Comparison of ENCODE assay signal across 8 mouse cellular contexts in the genomic region with DNA sequence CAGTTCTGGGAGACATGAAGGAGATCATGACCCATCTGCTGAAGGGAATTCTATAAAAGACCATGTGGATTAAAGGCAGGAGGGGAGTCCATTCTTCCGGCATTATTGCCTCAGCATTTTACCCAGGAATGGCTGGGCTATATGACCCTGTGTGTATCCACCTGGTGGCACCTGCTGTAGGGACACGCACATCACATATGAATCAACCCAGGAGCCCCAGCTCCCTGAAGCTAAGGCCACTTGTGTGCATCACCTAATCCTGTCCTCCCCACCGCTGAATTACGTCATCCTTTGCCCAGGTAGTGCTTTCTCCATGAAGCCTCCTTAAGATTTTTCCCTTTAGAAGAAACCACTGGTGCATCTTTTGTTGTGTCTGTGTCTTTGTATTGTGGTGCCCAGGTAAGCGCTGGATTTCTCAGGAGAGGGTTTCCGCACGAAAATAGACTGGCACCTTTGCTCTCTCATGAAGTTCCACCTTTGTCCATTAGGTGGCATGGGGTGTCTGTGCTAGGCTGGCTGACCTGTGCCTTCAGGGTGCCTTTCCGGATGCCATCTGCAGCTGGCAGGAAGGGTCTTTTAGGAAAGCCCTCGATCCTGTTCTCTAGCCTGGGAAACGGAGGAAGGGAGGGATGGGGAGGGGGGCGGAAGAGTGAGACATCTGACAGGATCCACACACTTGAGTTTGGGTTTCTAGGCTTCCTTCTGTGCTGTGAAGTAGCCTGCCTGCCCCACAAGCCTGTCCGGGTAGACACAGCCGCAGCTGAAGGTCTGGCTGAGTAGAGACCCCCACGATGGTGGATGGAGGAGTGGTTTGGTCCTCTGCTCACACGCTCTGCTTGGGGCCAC. TPM values are rescaled to one million over a fixed set of nuclear protein-coding genes. Genes with fewer than 3 reads are reported as not detected.
A peak's percentile ranks its signal among the peaks of the same experiment; 100 is the strongest.
DNase-seq lines count a peak whose midpoint lies in the region; ATAC-seq lines count a peak whose summit lies in the region.
"Had no signal": no experiment of that assay in that cellular context is flagged by ENCODE, and none has a peak within 500 bp of the region (broad histone marks: within the 10 kb centered on the region; RNA-seq: fewer than 3 reads in every experiment).

No protein-coding gene starts in this region.

- H3K36me3 ChIP-seq in forebrain, embryonic 10.5 days (replicated peaks), result no peaks in the 10 kb centered on the region
- no peaks in the 10 kb centered on the region for H3K36me3 ChIP-seq in hindbrain, embryonic 10.5 days

- WGBS in forebrain, embryonic 10.5 days, result 32% methylated on average over 15 of the region's 15 CpGs
- 34% methylated on average over 15 of the region's 15 CpGs for WGBS in hindbrain, embryonic 10.5 days

- peak overlapping the region; percentile 74 for H3K27ac ChIP-seq in forebrain, embryonic 10.5 days
- H3K27ac ChIP-seq in hindbrain, embryonic 10.5 days, result peak overlapping the region; percentile 60
- H3K27ac ChIP-seq: macrophage had no signal

- H3K4me1 ChIP-seq in forebrain, embryonic 10.5 days, result peaks cover 34% of the 10 kb centered on the region
- H3K4me1 ChIP-seq in hindbrain, embryonic 10.5 days (replicated peaks), result peaks cover 45% of the 10 kb centered on the region

- H3K9me3 ChIP-seq in forebrain, embryonic 10.5 days, result no peaks in the 10 kb centered on the region
- no peaks in the 10 kb centered on the region for H3K9me3 ChIP-seq in hindbrain, embryonic 10.5 days

- ATAC-seq in megakaryocyte, adult 5-6 weeks (ENCODE audit: poor library complexity, severe bottlenecking), result peak; percentile 77

- H3K4me3 ChIP-seq in forebrain, embryonic 10.5 days, result no peak overlapping the region
- no peak overlapping the region for H3K4me3 ChIP-seq in hindbrain, embryonic 10.5 days

- H3K27me3 ChIP-seq in forebrain, embryonic 10.5 days (ENCODE audit: poor library complexity, severe bottlenecking), result peaks cover 21% of the 10 kb centered on the region
- peaks cover 5% of the 10 kb centered on the region; the same call in 1 of the 2 replicates for H3K27me3 ChIP-seq in hindbrain, embryonic 10.5 days (ENCODE audit: insufficient read depth, poor library complexity, severe bottlenecking)

- peak; percentile 51 for DNase-seq in Muller cell, postnatal 12 days (ENCODE audit: inconsistent ontology term)
- DNase-seq in c-Kit-positive CD71-positive TER-119-negative erythroid progenitor cells, embryonic 14.5 days (ENCODE audit: low read depth), result peak; percentile 67
- peak; percentile 67 for DNase-seq in forebrain, embryonic 10.5 days (ENCODE audit: extremely low spot score, low spot score)
- peak; percentile 69 for DNase-seq in hindbrain, embryonic 10.5 days (ENCODE audit: low spot score)
- DNase-seq in layer of hippocampus, postnatal 14 days (ENCODE audit: low spot score in 2 of 2), result peak; percentile 49 to 66
- peak; percentile 36 for DNase-seq in right cerebral cortex, postnatal 25 days

RNA-seq across cellular contexts. Expression of a gene that starts 1.4 kb away (rescaled TPM):
- polyA plus RNA-seq in forebrain, embryonic 10.5 days (2016; fragmentation: Nextera tagmentation; extraction: Ambion mirVana), result 401 and 402 TPM in 2 replicates
- 432 and 459 TPM in 2 replicates for polyA plus RNA-seq in hindbrain, embryonic 10.5 days (2016; fragmentation: Nextera tagmentation; extraction: Ambion mirVana)
- 100 to 1,000 TPM; 433 to 449 TPM for total RNA-seq in layer of hippocampus, postnatal 14 days (2021)
- 74.8 and 95.0 TPM in 2 replicates for total RNA-seq in megakaryocyte, adult 5-6 weeks (2015)
- total RNA-seq in megakaryocyte, adult 5-6 weeks (2017), result 65.6 and 79.0 TPM in 2 replicates

RNA-seq across cellular contexts. Expression of a gene that starts 2.3 kb away (rescaled TPM):
- polyA plus RNA-seq in forebrain, embryonic 10.5 days (2016; fragmentation: Nextera tagmentation; extraction: Ambion mirVana), result 0.61 and 0.66 TPM in 2 replicates
- polyA plus RNA-seq in hindbrain, embryonic 10.5 days (2016; fragmentation: Nextera tagmentation; extraction: Ambion mirVana), result 0.78 and 0.91 TPM in 2 replicates
- 1 to 10 TPM; 5.5 to 6.4 TPM for total RNA-seq in layer of hippocampus, postnatal 14 days (2021)
- total RNA-seq in megakaryocyte, adult 5-6 weeks (2015), result not detected in 2 replicates
- not detected in 2 replicates for total RNA-seq in megakaryocyte, adult 5-6 weeks (2017)
- polyA plus RNA-seq: macrophage had no signal

RNA-seq across cellular contexts. Expression of a gene that starts 7.3 kb away (rescaled TPM):
- 0.67 and 0.84 TPM in 2 replicates for polyA plus RNA-seq in forebrain, embryonic 10.5 days (2016; fragmentation: Nextera tagmentation; extraction: Ambion mirVana)
- 1.5 and 4.3 TPM in 2 replicates for polyA plus RNA-seq in hindbrain, embryonic 10.5 days (2016; fragmentation: Nextera tagmentation; extraction: Ambion mirVana)
- 1 to 10 TPM in 1 of 2 experiments, under 1 TPM in 1; 0.85 to 3.7 TPM for total RNA-seq in layer of hippocampus, postnatal 14 days (2021)
- 0.71 TPM in 1 of 2 replicates, not detected in the other for total RNA-seq in megakaryocyte, adult 5-6 weeks (2015)
- total RNA-seq in megakaryocyte, adult 5-6 weeks (2017), result not detected in 2 replicates

RNA-seq across cellular contexts. Expression of a gene that starts 35.7 kb away (rescaled TPM):
- polyA plus RNA-seq in forebrain, embryonic 10.5 days (2016; fragmentation: Nextera tagmentation; extraction: Ambion mirVana), result 14.0 and 16.4 TPM in 2 replicates
- 12.7 and 13.1 TPM in 2 replicates for polyA plus RNA-seq in hindbrain, embryonic 10.5 days (2016; fragmentation: Nextera tagmentation; extraction: Ambion mirVana)
- total RNA-seq in layer of hippocampus, postnatal 14 days (2021), result 1 to 10 TPM; 4.0 to 6.3 TPM
- total RNA-seq in megakaryocyte, adult 5-6 weeks (2015), result 12.5 and 14.3 TPM in 2 replicates
- 9.8 and 13.4 TPM in 2 replicates for total RNA-seq in megakaryocyte, adult 5-6 weeks (2017)

RNA-seq across cellular contexts. Expression of a gene that starts 35.9 kb away (rescaled TPM):
- 146 and 151 TPM in 2 replicates for polyA plus RNA-seq in forebrain, embryonic 10.5 days (2016; fragmentation: Nextera tagmentation; extraction: Ambion mirVana)
- polyA plus RNA-seq in hindbrain, embryonic 10.5 days (2016; fragmentation: Nextera tagmentation; extraction: Ambion mirVana), result 121 and 137 TPM in 2 replicates
- total RNA-seq in layer of hippocampus, postnatal 14 days (2021), result 100 to 1,000 TPM; 125 to 127 TPM
- 14.0 and 15.6 TPM in 2 replicates for total RNA-seq in megakaryocyte, adult 5-6 weeks (2015)
- 30.4 and 31.8 TPM in 2 replicates for total RNA-seq in megakaryocyte, adult 5-6 weeks (2017)

Comparison
In these comparisons a context has a peak if more than half of its experiments do, and no peak if none do; other contexts are left out.
1. RNA of a gene that starts 1.4 kb away (total RNA-seq): 433 to 449 TPM in layer of hippocampus, postnatal 14 days; 65.6 to 95.0 TPM in megakaryocyte, adult 5-6 weeks; every median in the first group is over 4 times any median in the second.
2. RNA of a gene that starts 2.3 kb away (total RNA-seq): 5.5 to 6.4 TPM in layer of hippocampus, postnatal 14 days; not detected in megakaryocyte, adult 5-6 weeks; every median in the first group is over 4 times any median in the second.
3. Peak in every context shown above with its lines, with median percentiles within 50 percentile points of each other: DNase-seq.